Mouse (Mus musculus): ENCODE results near the gene Tmprss6.

Tmprss6 gene

DNA sequence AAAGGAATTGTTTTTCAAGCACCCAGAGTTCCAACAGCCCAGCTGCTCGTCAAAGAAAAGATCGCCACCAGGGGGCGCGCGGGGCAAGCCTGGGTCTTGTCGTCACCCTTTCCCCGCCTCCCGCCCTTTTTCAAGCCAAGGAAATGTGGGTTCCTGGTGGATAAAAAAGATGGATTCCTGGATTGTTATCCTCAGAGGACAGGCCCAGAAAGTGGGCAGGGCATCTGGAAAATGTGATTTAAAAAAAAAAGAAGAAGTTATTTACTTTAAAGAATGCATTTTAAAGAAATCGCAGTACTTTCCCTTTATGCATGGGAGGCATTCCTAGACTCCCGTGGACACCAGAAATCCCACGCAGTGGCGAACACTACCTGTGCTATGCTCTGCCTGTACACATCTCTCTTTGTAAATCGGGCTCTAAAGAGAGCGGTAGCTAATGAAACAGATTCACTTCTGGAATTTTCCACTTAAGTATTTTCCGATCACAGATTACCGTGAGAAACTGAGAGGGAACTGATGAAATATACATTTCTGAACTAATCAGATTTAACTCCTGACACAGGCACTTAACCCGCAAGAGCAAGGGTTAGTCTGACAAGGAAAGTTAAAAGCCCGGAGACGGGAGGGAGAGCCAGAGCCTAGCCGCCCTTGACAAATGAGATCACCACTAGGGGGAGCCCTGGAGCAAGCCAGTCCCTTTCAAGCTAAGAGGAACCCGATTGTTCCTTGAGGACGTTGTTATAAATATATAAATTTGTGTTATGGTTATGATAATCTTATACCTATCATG, 20.5 kb downstream of the Tmprss6 start:
- DNase-seq (ENCODE audit: low spot score in 2 of 2), result peak; percentile 89 to 97

DNA sequence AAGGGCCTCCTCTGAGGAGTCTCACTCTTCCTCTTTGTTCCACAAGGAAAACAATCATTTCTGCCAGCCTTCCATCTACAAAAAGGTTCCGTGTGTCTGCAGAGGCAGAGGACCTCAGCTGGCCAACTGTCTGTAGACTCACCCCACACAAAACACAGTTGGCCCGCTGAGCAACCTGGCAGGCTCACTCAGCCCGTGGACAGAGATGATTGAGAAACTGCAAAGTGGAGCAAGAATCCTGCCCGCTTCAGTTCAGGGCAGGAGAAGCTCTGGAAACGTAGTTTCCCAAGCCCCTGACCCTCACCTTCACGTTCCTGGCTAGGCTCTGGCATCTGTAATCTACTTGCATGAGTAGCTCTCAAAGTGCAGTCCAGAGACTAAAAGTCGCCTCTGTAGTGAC, 21.3 kb downstream of the Tmprss6 start:
- DNase-seq (ENCODE audit: low spot score in 2 of 2), result no peak

DNA sequence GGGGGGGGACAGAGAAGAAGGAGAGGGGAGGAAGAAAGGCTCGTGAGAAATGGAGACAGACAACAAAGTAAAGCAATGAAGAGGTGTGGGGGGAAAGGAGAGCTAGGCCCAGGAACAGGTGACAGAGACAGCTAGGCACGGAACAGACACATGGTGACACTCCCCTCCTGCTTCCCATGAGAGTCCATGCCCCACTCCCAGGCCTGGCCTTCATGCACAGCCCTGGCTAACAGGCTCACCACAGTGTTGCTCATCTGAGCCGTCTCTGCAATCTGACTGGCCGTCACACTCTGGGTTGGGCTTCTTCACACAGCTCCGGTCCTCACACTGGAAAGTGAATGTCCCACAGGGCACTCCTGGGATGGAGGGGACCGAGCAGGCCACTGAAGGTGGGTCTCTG, 24.6 kb downstream of the Tmprss6 start:
- no peak for DNase-seq (ENCODE audit: low spot score in 2 of 2)

DNA sequence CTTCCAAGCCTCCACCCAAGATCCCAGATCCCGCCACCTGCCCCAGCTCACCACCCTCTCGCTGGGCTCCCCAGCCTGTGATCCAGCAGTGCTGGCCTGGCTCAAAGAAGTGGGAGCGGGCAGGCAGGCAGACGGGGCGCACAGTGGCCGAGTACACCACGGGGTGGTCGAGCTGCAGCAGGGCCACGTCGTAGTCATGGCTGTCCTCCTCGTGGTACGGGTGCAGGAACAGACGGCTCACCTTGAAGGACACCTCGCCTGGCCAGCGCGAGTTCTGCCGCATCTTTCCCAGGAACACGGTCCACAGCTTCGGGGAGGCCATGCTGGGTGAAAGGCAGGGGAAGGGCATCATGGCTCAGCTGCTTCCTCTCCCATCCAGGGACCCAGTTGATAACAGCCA, 26.2 kb downstream of the Tmprss6 start:
- DNase-seq (ENCODE audit: low spot score in 2 of 2), result no peak

DNA sequence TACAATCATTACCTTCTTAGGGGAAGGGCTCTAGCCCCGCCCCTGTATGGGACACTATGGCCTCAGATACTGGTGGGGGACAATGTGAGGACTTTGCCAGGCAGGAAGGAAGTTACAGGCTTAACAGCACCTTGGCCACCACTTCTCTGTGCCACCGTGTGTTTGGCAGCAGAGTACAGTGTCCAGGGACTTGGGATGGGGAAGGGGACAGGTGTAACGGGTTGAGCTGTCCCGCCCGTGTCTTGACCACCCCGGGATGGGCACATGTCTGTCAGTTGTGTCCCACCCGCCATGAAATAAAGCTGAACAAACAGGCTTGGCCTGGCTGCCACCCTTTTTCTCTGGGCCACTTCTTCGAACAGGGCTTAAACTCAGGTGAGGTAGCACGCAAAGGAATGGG, 29.5 kb downstream of the Tmprss6 start:
- no peak for DNase-seq (ENCODE audit: low spot score in 2 of 2)

DNA sequence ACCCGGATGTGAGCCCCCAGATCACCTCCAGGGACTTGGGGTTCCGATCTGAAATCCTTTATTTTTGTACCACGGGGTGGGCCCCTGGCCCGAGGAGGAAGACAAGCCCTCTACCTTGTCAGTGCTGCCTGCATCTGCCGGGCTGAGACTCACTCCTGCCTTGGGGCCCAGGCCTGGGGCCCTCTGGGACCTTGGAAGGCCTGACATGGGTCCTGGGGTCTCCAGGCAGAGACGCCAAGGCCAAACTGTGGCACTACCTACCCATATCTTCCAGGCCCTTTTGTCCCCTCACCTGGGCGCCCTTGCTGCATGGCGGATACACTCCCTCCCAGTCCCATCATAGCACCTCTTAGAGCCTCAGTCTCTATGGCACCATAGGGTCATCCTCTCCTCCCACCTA, 29.9 kb downstream of the Tmprss6 start:
- DNase-seq (ENCODE audit: low spot score in 2 of 2), result no peak

DNA sequence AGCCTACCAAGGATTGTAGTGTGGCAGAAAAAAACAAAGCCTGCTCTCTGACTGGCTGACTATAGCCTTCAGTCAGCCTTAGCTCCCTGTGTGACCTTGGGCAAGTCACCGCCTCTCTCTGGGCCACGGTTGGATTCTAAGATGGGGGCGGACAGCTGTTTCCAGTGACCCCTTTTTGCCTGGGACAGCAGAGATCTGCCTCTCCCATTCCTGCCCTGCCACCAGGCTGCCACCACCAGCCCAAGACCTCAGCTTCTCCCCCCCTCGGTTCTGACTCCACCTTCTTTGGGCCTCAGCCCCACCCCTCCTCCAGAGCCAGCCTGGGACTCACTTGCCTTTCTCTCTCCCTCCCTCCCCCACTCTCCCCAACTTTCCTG, 30.4 kb downstream of the Tmprss6 start:
- DNase-seq (ENCODE audit: low spot score in 2 of 2), result no peak

DNA sequence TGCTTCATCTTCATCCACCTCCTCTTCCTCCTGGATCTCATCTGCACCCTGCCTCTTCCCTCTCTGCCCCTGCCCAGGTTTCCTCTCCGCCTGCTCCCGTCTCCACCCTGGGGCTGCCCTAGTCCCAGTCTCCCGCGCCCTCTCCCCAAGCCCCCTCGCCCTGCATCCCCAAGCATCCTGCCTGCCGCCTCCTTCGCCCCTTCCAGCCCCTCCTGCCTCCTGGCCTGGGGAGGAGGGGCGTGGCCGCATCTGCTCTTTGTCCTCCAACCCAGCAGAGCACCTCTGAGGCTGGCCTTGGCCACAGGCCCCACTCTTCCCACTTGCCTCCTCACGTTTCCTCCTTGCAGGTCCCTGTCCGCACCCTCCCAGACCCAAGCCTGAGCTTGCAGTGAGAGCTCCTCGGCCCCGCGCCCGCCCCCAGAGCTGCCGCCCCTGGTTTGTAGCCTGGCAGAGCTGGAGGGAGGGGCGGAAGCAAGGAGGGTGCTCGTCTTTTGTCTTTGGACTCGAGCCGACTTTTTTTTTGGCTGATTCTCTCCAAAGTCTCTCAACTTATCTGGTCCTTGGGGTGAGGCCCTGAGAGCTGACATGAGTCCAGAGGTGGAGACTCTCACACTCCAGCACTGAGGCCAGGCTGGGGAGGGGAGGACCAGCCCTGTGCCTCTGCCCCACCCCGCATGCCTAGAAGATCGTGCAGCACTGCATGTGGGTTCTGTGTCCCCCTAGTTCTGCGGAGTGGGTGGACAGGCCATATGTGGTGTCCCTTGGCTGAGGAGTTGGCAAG, 31.0 kb downstream of the Tmprss6 start:
- DNase-seq (ENCODE audit: low spot score in 2 of 2), result peak in 1 of 2 experiments; percentile 60

DNA sequence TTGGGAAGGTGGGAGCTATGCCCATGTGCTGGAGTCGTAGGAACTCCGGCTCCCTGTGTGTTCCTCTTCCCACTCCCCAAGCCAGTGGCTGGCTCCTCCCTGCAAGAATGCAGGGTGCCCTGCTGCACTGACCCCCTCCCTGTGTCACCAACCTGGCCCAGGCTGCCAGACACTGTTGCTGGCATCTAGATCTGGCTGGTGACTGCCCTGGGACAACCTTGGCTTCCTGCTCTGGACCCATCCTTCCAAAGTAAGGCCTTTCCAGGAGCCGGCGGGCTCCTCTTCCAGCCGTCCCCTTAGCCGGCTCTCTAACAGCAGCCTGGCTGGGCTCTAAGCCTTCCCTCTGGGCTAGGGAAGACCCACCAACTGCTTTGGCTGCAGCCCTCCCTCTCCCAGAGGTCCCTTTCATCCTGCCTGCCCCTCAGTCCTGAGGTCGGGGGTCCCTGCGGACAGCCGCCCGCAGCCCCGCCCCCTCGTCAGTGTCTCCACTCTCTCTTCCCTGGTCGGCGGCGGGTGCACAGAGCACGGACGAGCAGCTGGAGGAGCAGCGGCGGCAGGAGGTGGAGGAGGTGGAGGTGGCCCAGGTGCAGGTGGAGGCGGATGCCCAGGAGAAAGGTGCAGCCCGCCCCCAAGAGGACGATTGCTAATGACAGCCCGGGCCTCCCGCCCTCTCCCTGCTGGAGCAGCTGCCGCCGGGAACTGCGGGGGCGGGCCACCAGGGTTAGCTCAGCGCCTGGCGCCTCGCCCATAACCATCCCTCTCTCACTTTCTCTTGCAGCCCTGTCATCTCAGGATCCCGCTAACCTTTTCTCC, 31.8 kb downstream of the Tmprss6 start:
- peak; percentile 65 to 80 for DNase-seq (ENCODE audit: low spot score in 2 of 2)

DNA sequence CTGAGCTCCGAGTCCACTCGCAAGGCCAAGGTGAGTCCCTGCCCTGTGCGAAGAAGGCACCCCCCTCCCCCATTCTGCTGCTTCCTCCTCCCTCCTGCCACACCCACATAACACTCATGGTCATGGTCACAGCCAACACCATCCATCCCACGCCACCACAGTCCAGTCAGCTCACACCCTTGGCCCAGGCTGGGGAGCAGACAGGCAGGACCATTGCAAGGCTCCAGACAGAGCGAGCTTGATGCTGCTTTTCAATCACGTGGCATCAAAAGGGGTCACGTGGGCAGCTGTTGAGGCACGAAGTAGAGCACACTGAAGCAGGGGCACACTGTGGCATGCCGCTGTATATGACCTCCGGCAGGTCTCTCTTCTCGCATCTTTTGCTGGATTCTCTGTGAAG, 32.8 kb downstream of the Tmprss6 start:
- DNase-seq (ENCODE audit: low spot score in 2 of 2), result no peak

DNA sequence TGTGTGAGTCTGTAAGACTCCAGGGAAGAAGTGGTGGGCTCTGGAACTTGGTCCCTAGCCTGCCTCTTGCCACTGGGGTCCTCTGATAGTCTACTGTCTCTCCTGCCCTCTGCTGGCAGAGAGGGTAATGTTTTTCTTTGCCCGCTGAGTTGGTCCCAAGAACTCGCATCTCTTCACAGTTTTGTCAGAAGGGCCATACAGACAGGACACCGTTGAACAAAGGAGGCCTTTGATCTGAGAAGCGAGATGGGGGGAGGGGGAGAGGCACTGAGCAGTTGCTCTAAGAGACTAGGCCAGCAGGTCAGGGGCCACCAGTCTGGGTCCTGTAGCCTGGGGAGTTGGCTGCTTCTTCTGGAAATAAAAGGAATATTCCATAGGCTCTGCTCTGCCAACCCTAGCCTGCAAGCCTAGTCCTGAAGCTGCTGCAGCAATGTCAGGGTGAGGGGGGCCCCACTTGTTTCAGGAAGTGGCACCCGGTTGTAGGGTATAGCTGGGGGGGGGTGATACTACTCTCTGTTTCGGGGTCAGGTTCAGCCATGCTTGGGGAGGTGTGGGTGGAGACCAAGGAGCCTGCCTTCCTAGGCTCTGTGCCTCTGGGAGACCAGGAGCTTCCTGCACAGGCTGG, 33.4 kb downstream of the Tmprss6 start:
- no peak for DNase-seq (ENCODE audit: low spot score in 2 of 2)

DNA sequence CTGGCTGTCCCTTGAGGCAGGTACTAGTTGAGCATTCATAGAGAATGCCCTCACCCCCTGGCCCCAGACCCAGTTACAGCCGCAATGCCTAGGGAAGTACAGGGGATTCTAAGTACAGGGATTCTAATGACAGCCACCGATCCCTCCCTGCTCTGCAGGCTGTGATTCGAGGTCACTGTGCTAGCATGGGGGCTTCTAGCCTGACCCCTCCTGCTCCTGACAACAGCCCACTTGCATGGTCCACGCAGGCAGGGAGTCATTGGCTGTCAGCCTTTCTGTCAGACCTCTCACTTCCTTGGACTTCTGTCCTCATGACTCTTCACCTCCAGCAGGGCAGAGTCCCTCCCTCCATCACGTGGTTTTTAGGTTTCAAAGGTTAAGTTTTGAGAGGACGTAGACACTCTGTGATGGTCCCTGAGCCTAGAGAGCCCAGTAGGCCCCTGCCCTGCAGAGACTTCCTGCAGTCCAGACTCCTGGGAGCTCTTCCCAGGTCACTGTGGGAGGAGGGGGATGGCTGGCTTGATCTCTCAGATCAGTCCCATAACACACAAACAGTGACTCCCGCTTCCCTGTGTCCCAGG, 36.8 kb downstream of the Tmprss6 start:
- DNase-seq (ENCODE audit: low spot score in 2 of 2), result no peak

DNA sequence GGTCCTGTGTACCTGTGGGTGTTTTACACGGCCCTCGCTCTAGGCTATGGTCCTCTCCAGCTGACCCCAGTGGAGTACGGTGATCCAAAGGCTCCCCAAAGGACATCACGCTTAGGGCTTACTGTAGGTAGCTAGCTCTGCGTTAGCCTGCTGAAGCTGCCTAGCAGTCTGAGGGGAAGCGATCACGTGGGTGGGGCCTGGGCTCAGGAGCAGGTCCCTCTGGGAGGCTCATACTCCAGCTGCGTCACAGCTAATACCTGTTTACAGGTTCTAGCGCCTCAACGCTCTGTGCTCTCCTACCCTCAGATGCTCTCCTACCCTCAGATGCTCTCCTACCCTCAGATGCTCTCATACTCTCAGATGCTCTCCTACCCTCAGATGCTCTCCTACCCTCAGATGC, 37.6 kb downstream of the Tmprss6 start:
- DNase-seq (ENCODE audit: low spot score in 2 of 2), result no peak

DNA sequence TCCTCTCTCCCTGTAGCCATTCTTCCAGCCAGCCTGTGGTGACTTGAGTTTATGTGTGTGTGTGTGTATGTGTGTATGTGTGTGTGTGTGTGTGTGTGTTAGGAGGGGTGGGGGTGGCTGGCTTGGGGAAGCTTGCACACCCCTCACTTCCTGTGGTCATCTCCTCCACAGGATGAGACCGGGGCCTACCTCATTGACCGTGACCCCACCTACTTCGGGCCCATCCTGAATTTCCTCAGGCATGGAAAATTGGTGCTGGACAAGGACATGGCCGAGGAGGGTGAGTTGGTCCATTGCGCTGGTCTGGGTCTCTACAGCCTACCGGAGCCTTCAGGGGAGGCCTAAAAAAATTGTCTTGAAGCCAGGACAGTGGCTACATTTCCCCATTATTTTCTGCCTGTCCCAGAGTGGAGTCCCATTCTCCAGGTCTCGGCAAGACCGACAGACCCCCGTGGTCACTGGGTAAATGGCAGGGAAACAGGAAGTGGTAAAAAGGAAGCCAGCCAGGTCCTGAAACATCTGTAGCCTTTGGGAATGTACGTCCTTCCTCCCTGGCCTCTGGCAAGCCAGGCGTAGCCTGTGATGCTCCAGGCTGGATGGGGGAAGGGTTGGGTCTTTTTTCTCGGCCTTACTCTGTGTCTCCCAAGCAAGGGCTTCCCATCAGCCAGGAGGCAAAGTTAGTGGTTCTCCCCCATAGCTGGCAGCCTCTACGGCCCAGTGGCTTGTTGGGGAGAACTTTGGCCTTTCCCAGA, 38.4 kb downstream of the Tmprss6 start:
- no peak for DNase-seq (ENCODE audit: low spot score in 2 of 2)

DNA sequence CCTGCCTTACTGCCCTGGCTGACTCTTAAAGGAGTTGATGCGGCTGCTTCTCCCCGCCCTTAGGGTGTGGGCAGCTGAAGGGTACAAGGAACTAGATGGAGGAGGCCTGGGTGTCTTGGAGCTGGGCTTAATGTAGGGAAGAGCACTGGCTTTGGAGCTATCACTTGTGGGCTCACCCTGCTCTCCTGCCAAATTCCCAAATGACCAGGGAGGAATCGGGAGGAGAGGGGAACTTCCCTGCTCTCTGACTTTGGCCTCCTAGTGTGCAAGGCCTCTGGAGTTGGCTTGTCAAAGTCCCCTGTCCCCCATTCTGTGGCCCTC, 39.3 kb downstream of the Tmprss6 start:
- no peak for DNase-seq (ENCODE audit: low spot score in 2 of 2)

DNA sequence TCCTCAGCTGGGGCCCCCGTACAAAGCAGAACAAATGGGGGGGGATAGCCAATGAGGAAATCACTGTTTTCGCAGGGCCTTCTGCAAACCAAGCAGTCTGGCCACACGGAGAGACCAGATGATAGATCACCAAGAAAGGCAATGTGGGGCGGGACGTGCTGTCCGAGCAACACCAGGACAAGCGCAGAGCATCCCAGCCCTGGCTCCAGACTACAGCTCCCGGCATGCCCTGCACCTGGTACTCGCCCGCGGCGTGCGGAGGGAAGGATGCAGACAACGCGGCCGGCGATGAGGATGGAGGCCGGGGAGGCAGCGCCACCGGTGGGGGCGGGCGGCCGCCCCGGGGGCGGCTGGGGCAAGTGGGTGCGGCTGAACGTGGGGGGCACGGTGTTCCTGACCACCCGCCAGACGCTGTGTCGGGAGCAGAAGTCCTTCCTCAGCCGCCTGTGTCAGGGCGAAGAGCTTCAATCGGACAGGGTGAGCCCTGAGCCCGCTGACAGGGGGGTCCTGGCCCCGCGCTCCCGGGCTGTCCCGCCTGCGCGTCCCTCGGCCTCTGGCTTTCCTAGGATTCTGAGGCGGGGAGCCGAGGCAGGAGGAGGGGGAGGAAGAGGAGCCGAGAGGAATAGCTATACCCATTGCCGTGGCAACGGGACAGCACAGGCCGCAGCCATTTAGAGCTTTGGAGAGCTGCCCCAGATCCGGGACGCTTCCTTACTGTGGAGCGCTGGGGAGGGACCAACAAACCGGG, 39.9 kb downstream of the Tmprss6 start, which contains the start of gene Kctd17:
TSS of gene Kctd17 (plus strand) at position 174 of the 748 bp plus-strand sequence.
- peak; percentile 52 to 63 for DNase-seq (ENCODE audit: low spot score in 2 of 2)

DNA sequence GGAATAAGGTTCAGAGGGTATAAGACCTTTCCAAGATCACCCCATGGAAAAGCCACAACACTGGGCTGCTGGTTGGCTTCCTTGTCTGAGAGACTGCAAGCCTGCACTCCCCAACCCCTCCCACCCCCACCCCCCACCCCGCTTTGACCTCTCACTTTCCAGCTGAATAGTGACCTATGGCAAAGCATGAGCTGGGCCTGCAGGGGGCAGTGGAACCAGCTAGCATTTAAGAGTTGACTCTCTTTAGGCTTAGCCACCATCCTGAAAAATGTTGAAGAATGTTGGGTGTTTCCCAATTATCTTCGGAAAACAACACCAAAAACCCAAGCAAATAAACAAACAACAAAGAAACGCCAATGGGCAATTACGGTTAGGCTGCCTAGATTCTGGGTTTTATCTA, 43.2 kb downstream of the Tmprss6 start:
- DNase-seq (ENCODE audit: low spot score in 2 of 2), result no peak

DNA sequence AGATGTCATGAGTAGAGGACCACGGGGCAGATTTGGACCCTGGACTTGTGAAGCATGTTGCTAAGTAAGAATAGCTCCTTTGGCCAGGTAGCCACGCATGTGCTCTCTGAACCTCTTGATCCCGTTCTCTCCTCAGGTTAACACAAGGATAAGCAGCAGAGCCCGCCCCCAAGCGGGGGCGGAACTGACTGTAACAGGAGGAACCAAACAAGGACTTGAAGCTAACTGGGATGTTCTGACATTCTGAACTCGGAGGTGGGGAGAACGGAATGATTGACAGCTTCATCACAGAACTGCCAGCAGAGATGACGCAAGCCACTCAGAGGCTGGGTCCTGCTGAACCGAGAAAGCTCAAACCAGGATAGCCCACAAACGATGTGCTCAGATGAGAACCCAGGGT, 43.9 kb downstream of the Tmprss6 start:
- DNase-seq (ENCODE audit: low spot score in 2 of 2), result no peak

DNA sequence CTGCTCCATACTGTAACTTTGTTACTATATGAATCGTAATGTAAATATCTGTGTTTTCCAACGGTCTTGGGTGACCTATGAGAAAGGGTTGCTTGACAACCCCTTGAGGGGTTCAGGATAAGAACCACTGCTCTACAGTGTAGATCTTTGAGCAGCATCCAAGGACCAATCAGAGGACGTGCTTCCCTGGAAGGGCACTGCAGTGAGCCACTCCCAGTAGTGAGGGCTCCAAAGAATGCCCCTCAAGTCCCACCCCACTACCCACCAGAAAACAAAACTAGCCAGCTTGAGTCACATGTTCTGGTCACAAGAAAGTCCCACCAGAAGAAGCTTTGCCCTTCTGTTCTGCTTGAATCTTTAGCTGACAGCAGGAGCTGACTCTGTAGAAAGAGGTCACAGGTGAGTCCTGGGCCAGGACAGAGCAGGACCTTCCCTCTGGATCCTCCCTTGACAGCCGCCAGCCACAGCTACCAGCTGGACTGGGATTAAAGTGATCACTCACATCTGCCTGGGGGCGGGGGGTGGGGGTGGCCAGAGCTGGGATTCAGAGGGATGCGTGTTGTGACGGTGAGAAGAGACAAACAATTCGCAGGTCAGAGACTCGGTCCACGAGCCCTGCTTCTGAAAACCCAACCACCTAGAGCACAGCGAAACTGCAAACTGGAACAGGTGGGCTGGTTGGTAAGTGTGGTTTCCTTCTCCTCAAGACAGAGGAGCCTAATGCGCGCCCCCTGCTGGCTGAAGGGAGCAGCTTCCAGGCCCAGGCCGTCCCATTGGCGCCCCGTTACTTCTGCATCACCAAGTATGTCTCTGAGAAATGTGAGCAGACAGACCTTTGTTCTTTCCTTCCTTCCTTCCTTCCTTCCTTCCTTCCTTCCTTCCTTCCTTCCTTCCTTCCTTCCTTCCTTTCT, 46.1 kb downstream of the Tmprss6 start:
- DNase-seq (ENCODE audit: low spot score in 2 of 2), result peak; percentile 74 to 85
